Mouse (Mus musculus) erythroblast, embryonic 14.5 days (primary cell): ENCODE measurements around the gene Akr1c6.

ENCODE experiments used
- GATA1 ChIP-seq: IDR thresholded peaks from 2 replicates; pipeline ENCODE4 v1.6.1; 2012; ENCODE audit warnings: low read length, inconsistent platforms, mixed read lengths
- TAL1 ChIP-seq: IDR thresholded peaks from 3 replicates; pipeline ENCODE4 v1.6.1; 2012; ENCODE audit warnings: low read length, inconsistent platforms, mixed read lengths

DNA sequence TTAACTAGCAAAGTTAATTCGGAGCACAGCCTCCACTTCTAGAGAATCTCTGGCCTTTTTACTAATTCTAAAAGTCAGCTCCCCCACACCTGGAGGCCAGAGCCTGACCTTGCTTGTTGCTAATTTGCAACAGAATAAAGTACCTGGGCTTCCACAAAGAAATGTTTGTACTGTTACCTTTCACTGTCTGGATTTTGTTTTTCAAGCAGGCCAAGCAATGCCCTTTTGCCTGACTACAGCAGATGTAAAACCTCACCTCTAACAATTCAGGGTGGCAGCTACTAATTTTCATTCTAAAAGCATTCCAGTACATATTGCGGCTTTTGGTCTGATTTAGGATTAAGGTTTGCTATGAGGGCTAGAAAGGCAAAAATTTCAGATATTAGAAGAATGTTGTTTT, 33.3 kb upstream of the Akr1c6 start:
- no peak for TF ChIP-seq TAL1
- TF ChIP-seq GATA1: no peak
